Mouse (Mus musculus) G1E (cell line): ENCODE measurements around the gene Chrm4. TPM values are rescaled to one million over a fixed set of nuclear protein-coding genes. Genes with fewer than 3 reads are reported as not detected.

Source experiments
- ATAC-seq: 2 replicates; pipeline ENCODE4 v1.8.0; 2016; ENCODE audit warnings: mild to moderate bottlenecking; ENCODE audit not compliant: insufficient number of reproducible peaks, poor library complexity, low FRiP score, severe bottlenecking; ENCODE audit errors: extremely low read depth
- DNase-seq: peaks from one replicate; pipeline ENCODE4 v3.0.0; 2012; ENCODE audit warnings: low spot score
- H3K27me3 ChIP-seq: 2 replicates; pipeline ENCODE4 v1.6.1; 2012; ENCODE audit warnings: mild to moderate bottlenecking, low read length, inconsistent platforms; ENCODE audit not compliant: insufficient read depth
- H3K36me3 ChIP-seq: replicated peaks from 2 replicates; pipeline ENCODE3; 2012; ENCODE audit warnings: mild to moderate bottlenecking, inconsistent platforms
- H3K4me1 ChIP-seq: 2 replicates; pipeline ENCODE4 v1.6.1; 2012; ENCODE audit warnings: low read depth, low read length, inconsistent platforms, mixed read lengths; ENCODE audit not compliant: insufficient read depth
- H3K4me3 ChIP-seq: 2 replicates; pipeline ENCODE4 v1.5.1; 2012; ENCODE audit warnings: low read depth, mild to moderate bottlenecking, inconsistent platforms, low read length, moderate library complexity, mixed read lengths
- H3K9me3 ChIP-seq: replicated peaks from 2 replicates; pipeline ENCODE4 v1.6.1; 2012; ENCODE audit warnings: inconsistent platforms
- CTCF ChIP-seq: IDR thresholded peaks from 2 replicates; pipeline ENCODE4 v1.5.1; 2012; ENCODE audit warnings: low read depth, low read length, inconsistent platforms, mixed read lengths
- GATA1 ChIP-seq: IDR thresholded peaks from 2 replicates; pipeline ENCODE4 v1.6.1; 2012; ENCODE audit warnings: borderline replicate concordance, low read length, inconsistent platforms, mixed read lengths
- GATA2 ChIP-seq: IDR thresholded peaks from 2 replicates; pipeline ENCODE4 v1.6.1; 2012; ENCODE audit warnings: low read depth, low read length, inconsistent platforms, borderline replicate concordance
- POLR2AphosphoS5 ChIP-seq: IDR thresholded peaks from 2 replicates; pipeline ENCODE4 v1.6.1; 2012; ENCODE audit warnings: low read depth, low read length, inconsistent platforms; ENCODE audit not compliant: insufficient replicate concordance
- TAL1 ChIP-seq: conservative IDR thresholded peaks from 2 replicates; pipeline ENCODE4 v1.6.1; 2012; ENCODE audit warnings: low read depth, low read length, inconsistent platforms, mixed read lengths
- polyA plus RNA-seq: library from polyadenylated mRNA; stranded (reverse); fragments of >175 nt; gene quantifications from 2 replicates; pipeline ENCODE4 v1.2.3, GENCODE M21; 2012
- total RNA-seq, 2 experiments: library from RNA; stranded (forward) in 1 of 2; stranded (reverse) in 1 of 2; fragments of 200-1000 nt in 1 of 2; fragments of >200 nt in 1 of 2; fragmentation: Nextera tagmentation in 1 of 2; gene quantifications; 2 replicates each; pipeline ENCODE4 v1.2.3; 2014 to 2017

Chrm4 gene
- total and polyA plus RNA-seq, 3 experiments, result 0.11 to 0.60 TPM; not detected in 1

GRCm38 (mm10) chr2:91932160-91932711, 5.2 kb downstream of the Chrm4 start, which contains the start of gene Mdk:
Mdk (minus strand) TSS chr2:91932297.
- 0 out of 2 replicates have a peak, but pooled peaks have one; percentile 16 for ATAC-seq
- no peak for TF ChIP-seq CTCF
- TF ChIP-seq GATA1, result no peak
- TF ChIP-seq TAL1, result no peak
- no peak for TF ChIP-seq GATA2
- no peak for TF ChIP-seq POLR2AphosphoS5

GRCm38 (mm10) chr2:91932737-91933350, 5.8 kb downstream of the Chrm4 start:
- Histone ChIP-seq H3K4me1 (peaks cover 86% of the 10 kb centered on the region), H3K36me3 (peaks cover 74% of the 10 kb centered on the region), H3K27me3 (peaks cover 19% of the 10 kb centered on the region; the same call in 1 of the 2 replicates), H3K9me3 (no peaks in the 10 kb centered on the region), H3K4me3 (peak overlapping the region; percentile 58; the same call in 1 of the 2 replicates)
- ATAC-seq (no peak), DNase-seq (no peak)
- TF ChIP-seq CTCF (no peak), TAL1 (no peak), GATA2 (no peak), GATA1 (no peak), POLR2AphosphoS5 (no peak)

More at GRCm38 (mm10) chr2:91932160-91932711, 5.2 kb downstream of the Chrm4 start, which contains the start of gene Mdk:
- peak; percentile 58 for DNase-seq
- Histone ChIP-seq H3K27me3 (peaks cover 22% of the 10 kb centered on the region; the same call in 1 of the 2 replicates), H3K9me3 (no peaks in the 10 kb centered on the region), H3K4me3 (peak within 1 kb of the TSS; percentile 58; the same call in 1 of the 2 replicates), H3K4me1 (peaks cover 86% of the 10 kb centered on the region), H3K36me3 (peaks cover 68% of the 10 kb centered on the region)

GRCm38 (mm10) chr2:91933471-91933870, 6.4 kb downstream of the Chrm4 start:
- Histone ChIP-seq H3K9me3 (no peaks in the 10 kb centered on the region), H3K27me3 (peaks cover 13% of the 10 kb centered on the region; the same call in 1 of the 2 replicates), H3K4me3 (peak overlapping the region; percentile 54; the same call in 1 of the 2 replicates), H3K36me3 (peaks cover 80% of the 10 kb centered on the region), H3K4me1 (peaks cover 82% of the 10 kb centered on the region)
- DNase-seq (no peak), ATAC-seq (no peak)
- no peak for TF ChIP-seq GATA1
- no peak for TF ChIP-seq GATA2
- TF ChIP-seq CTCF, result no peak
- no peak for TF ChIP-seq TAL1
- TF ChIP-seq POLR2AphosphoS5, result no peak

- no peak for TF ChIP-seq GATA1
- no peak for TF ChIP-seq TAL1
- no peak for TF ChIP-seq CTCF
- TF ChIP-seq POLR2AphosphoS5, result no peak
- TF ChIP-seq GATA2, result no peak
- peaks cover 85% of the 10 kb centered on the region for H3K36me3 ChIP-seq
- no peaks in the 10 kb centered on the region for H3K9me3 ChIP-seq
- H3K4me3 ChIP-seq, result peak overlapping the region; percentile 5; the same call in 1 of the 2 replicates
- ATAC-seq (no peak), DNase-seq (no peak)
- H3K4me1 ChIP-seq, result peaks cover 84% of the 10 kb centered on the region
- peaks cover 8% of the 10 kb centered on the region; the same call in 1 of the 2 replicates for H3K27me3 ChIP-seq
Measured at GRCm38 (mm10) chr2:91934016-91934415, 7.0 kb downstream of the Chrm4 start.

- peaks cover 90% of the 10 kb centered on the region for H3K4me1 ChIP-seq
- ATAC-seq, result no peak
- TF ChIP-seq CTCF (no peak), GATA1 (no peak), TAL1 (no peak), POLR2AphosphoS5 (no peak), GATA2 (no peak)
- peaks cover 92% of the 10 kb centered on the region for H3K36me3 ChIP-seq
- no peak for DNase-seq
- no peaks in the 10 kb centered on the region for H3K9me3 ChIP-seq
- 0 out of 2 replicates have a peak, but pooled peaks cover 8% of the 10 kb centered on the region for H3K27me3 ChIP-seq
- H3K4me3 ChIP-seq, result no peak overlapping the region
Measured at GRCm38 (mm10) chr2:91934826-91935525, 7.9 kb downstream of the Chrm4 start.
